Mouse (Mus musculus) Patski (cell line): ENCODE data around the gene Tent5c. TPM values are rescaled to one million over a fixed set of nuclear protein-coding genes. Genes with fewer than 3 reads are reported as not detected.

Experiments used
- ATAC-seq: fragments of 100-300 bp; one replicate; pipeline ENCODE4 v1.8.0; 2021
- CTCF ChIA-PET: fragments of 350-600 bp; sonication (Branson Sonifier 250); formaldehyde crosslinking; loops from one replicate; lab custom pipeline; 2022; ENCODE audit warnings: inconsistent platforms; lab: Charles Lee
- POLR2A ChIA-PET: fragments of 350-600 bp; sonication (Branson Sonifier 250); formaldehyde crosslinking; loops from one replicate; lab custom pipeline; 2022; ENCODE audit warnings: antibody characterized with exemption, inconsistent platforms; lab: Charles Lee
- DNase-seq: peaks from one replicate; pipeline ENCODE4 v3.0.0-alpha.2; 2011; ENCODE audit warnings: low read depth, low spot score
- H3K27me3 ChIP-seq: fragments of 371-371 bp; one replicate; pipeline ENCODE4 v1.5.1; 2021
- CTCF ChIP-seq: fragments of 100-300 bp; IDR thresholded peaks from one replicate; pipeline ENCODE4 v1.5.1; 2021
- in situ Hi-C: fragments of 300-500 bp; cut with MboI; formaldehyde crosslinking; loops from 3 replicates; pipeline ENCODE4 v1.11.1; 2018; ENCODE audit warnings: low pct_unique_long_range_greater_than_20kb, mixed read lengths
- polyA plus RNA-seq: library from polyadenylated mRNA; unstranded; gene quantifications from one replicate; pipeline ENCODE4 v1.2.3, GENCODE M21; 2021

Tent5c gene
- 8.4 TPM for polyA plus RNA-seq

- POLR2A ChIA-PET = interaction anchor here (0.7 to 1.7 kb wide), 6 partner anchors 15 to 1045 kb away, joined by 3 to 5 read pairs (median 4); no protein-coding TSS in a partner anchor
- CTCF ChIA-PET = interaction anchor here (1.2 to 3.6 kb wide), 5 partner anchors 16 to 79 kb away, joined by 3 to 8 read pairs (median 5); no protein-coding TSS in a partner anchor
- in situ Hi-C loops = no loop called here
- peak; percentile 95 for ATAC-seq
- no peaks in the 10 kb centered on the region for H3K27me3 ChIP-seq
- DNase-seq = peak; percentile 91
- TF ChIP-seq CTCF = no peak
Measured at GRCm38 (mm10) chr3:100489133-100490009, at the start of gene Tent5c. TSS of gene Tent5c (minus strand) at chr3:100489324.

- in situ Hi-C loops = no loop called here
- no peak for ATAC-seq
- H3K27me3 ChIP-seq = no peaks in the 10 kb centered on the region
- DNase-seq = no peak
- TF ChIP-seq CTCF = no peak
- ChIA-PET POLR2A (no interaction called here), CTCF (interaction anchor here (1.7 kb wide), 1 partner anchor 13 kb away, joined by 5 read pairs; no protein-coding TSS in a partner anchor)
Measured at GRCm38 (mm10) chr3:100536686-100537085, 47.6 kb upstream of the Tent5c start.

- POLR2A ChIA-PET = no interaction called here
- in situ Hi-C loops = no loop called here
- H3K27me3 ChIP-seq = no peaks in the 10 kb centered on the region
- DNase-seq (no peak), ATAC-seq (no peak)
- CTCF ChIA-PET = interaction anchor here (0.5 to 1.5 kb wide), 2 partner anchors 7 to 16 kb away, joined by 3 read pairs; no protein-coding TSS in a partner anchor
- TF ChIP-seq CTCF = no peak
Measured at GRCm38 (mm10) chr3:100535902-100536301, 46.8 kb upstream of the Tent5c start.

GRCm38 (mm10) chr3:100535298-100535697 is 46.2 kb upstream of the Tent5c start:
- no peak for ATAC-seq
- in situ Hi-C loops = no loop called here
- CTCF ChIA-PET = interaction anchor here (0.5 to 1.5 kb wide), 2 partner anchors 8 to 17 kb away, joined by 3 read pairs; no protein-coding TSS in a partner anchor
- POLR2A ChIA-PET = no interaction called here
- DNase-seq = no peak
- H3K27me3 ChIP-seq = no peaks in the 10 kb centered on the region
- TF ChIP-seq CTCF = no peak

GRCm38 (mm10) chr3:100534394-100534793 is 45.3 kb upstream of the Tent5c start:
- ATAC-seq (no peak), DNase-seq (no peak)
- no peak for TF ChIP-seq CTCF
- ChIA-PET CTCF (interaction anchor here (1.1 to 1.5 kb wide), 2 partner anchors 18 to 112 kb away, joined by 3 read pairs; no protein-coding TSS in a partner anchor), POLR2A (no interaction called here)
- in situ Hi-C loops = no loop called here
- H3K27me3 ChIP-seq = no peaks in the 10 kb centered on the region

- POLR2A ChIA-PET = interaction anchor here (0.5 kb wide), 1 partner anchor 156 kb away, joined by 3 read pairs; no protein-coding TSS in a partner anchor
- in situ Hi-C loops = no loop called here
Measured at GRCm38 (mm10) chr3:100533429-100533828, 44.3 kb upstream of the Tent5c start.

GRCm38 (mm10) chr3:100530919-100531318 is 41.8 kb upstream of the Tent5c start:
- CTCF ChIA-PET = no interaction called here

More at GRCm38 (mm10) chr3:100533429-100533828, 44.3 kb upstream of the Tent5c start:
- no peak for ATAC-seq
- CTCF ChIA-PET = interaction anchor here (1.1 to 1.3 kb wide), 2 partner anchors 17 to 111 kb away, joined by 3 to 4 read pairs; no protein-coding TSS in a partner anchor
- H3K27me3 ChIP-seq = no peaks in the 10 kb centered on the region
- DNase-seq = no peak
- no peak for TF ChIP-seq CTCF

GRCm38 (mm10) chr3:100530244-100530788 is 41.2 kb upstream of the Tent5c start:
- ATAC-seq (no peak), DNase-seq (no peak)
- ChIA-PET CTCF (no interaction called here), POLR2A (no interaction called here)
- in situ Hi-C loops = no loop called here
- no peaks in the 10 kb centered on the region for H3K27me3 ChIP-seq
- TF ChIP-seq CTCF = no peak

More at GRCm38 (mm10) chr3:100530919-100531318, 41.8 kb upstream of the Tent5c start:
- DNase-seq (no peak), ATAC-seq (no peak)
- TF ChIP-seq CTCF = no peak
- in situ Hi-C loops = no loop called here
- POLR2A ChIA-PET = no interaction called here
- H3K27me3 ChIP-seq = no peaks in the 10 kb centered on the region

GRCm38 (mm10) chr3:100522671-100523070 is 33.5 kb upstream of the Tent5c start:
- ChIA-PET CTCF (interaction anchor here (0.7 to 1.5 kb wide), 2 partner anchors 12 to 14 kb away, joined by 3 read pairs; no protein-coding TSS in a partner anchor), POLR2A (no interaction called here)
- ATAC-seq (peak; percentile 42), DNase-seq (no peak)
- no peak for TF ChIP-seq CTCF
- in situ Hi-C loops = no loop called here
- no peaks in the 10 kb centered on the region for H3K27me3 ChIP-seq

- no peak for TF ChIP-seq CTCF
- no peak for DNase-seq
- in situ Hi-C loops = no loop called here
- no peaks in the 10 kb centered on the region for H3K27me3 ChIP-seq
- ATAC-seq = no peak
- ChIA-PET CTCF (interaction anchor here (1.1 kb wide), 1 partner anchor 23 kb away, joined by 3 read pairs; no protein-coding TSS in a partner anchor), POLR2A (no interaction called here)
Measured at GRCm38 (mm10) chr3:100521626-100522025, 32.5 kb upstream of the Tent5c start.
